Mouse (Mus musculus) midbrain, postnatal 0 days (tissue): ENCODE results near the gene Coq6. TPM values are rescaled to one million over a fixed set of nuclear protein-coding genes. Genes with fewer than 3 reads are reported as not detected.
A peak's percentile ranks its signal among the peaks of the same experiment; 100 is the strongest.

ENCODE experiments used
- ATAC-seq: fragments of 200-750 bp; cut with Nextera tagmentation; 2 replicates; pipeline ENCODE4 v1.8.0; 2017; ENCODE audit warnings: moderate number of reproducible peaks, mild to moderate bottlenecking, moderate TSS enrichment, moderate library complexity; ENCODE audit not compliant: low FRiP score
- DNase-seq: peaks from one replicate; pipeline ENCODE4 v3.0.0-alpha.2; 2015; ENCODE audit warnings: low spot score
- H3K27ac ChIP-seq: fragments of 300-500 bp; sonication (generic); 2 replicates; pipeline ENCODE4 v1.5.1; 2014; ENCODE audit warnings: low read depth, mild to moderate bottlenecking, low read length, mixed read lengths
- H3K27me3 ChIP-seq: fragments of 300-500 bp; sonication (generic); 2 replicates; pipeline ENCODE4 v1.6.1; 2014; ENCODE audit warnings: low read length, control low read depth, mixed read lengths; ENCODE audit not compliant: insufficient read depth
- H3K36me3 ChIP-seq: fragments of 300-500 bp; sonication (generic); 2 replicates; pipeline ENCODE4 v1.6.1; 2014; ENCODE audit warnings: low read length, control low read depth, mixed read lengths; ENCODE audit not compliant: insufficient read depth
- H3K4me1 ChIP-seq: fragments of 300-500 bp; sonication (generic); 2 replicates; pipeline ENCODE4 v1.6.1; 2014; ENCODE audit warnings: mild to moderate bottlenecking, control low read depth, antibody characterized with exemption, low read length, mixed read lengths; ENCODE audit not compliant: insufficient read depth
- H3K4me2 ChIP-seq: fragments of 300-500 bp; sonication (generic); 2 replicates; pipeline ENCODE4 v1.6.1; 2014; ENCODE audit warnings: low read depth, mild to moderate bottlenecking, low read length, mixed read lengths; ENCODE audit not compliant: poor library complexity, severe bottlenecking
- H3K4me3 ChIP-seq: fragments of 300-500 bp; sonication (generic); 2 replicates; pipeline ENCODE4 v1.5.1; 2014; ENCODE audit warnings: low read depth, mild to moderate bottlenecking, low read length, moderate library complexity
- H3K9ac ChIP-seq: fragments of 300-500 bp; sonication (generic); replicated peaks from 2 replicates; pipeline ENCODE4 v1.6.1; 2014; ENCODE audit warnings: mild to moderate bottlenecking, low read length, moderate library complexity, mixed read lengths; ENCODE audit not compliant: poor library complexity, severe bottlenecking
- H3K9me3 ChIP-seq: fragments of 300-500 bp; sonication (generic); 2 replicates; pipeline ENCODE4 v1.6.1; 2016; ENCODE audit warnings: low read length, control low read depth
- CTCF ChIP-seq: IDR thresholded peaks from 2 replicates; pipeline ENCODE4 v1.5.1; 2016; ENCODE audit warnings: antibody characterized with exemption, mild to moderate bottlenecking
- WGBS: fragments of 180-500 bp; shearing (Covaris S2); extraction: QIAGEN DNeasy Blood & Tissue Kit; methylation state at CpG from one replicate; pipeline ENCODE4 v1.1.7; 2014; 5-methylcytosine and 5-hydroxymethylcytosine counted together
- polyA plus RNA-seq: library from polyadenylated mRNA; unstranded; fragments of >200 nt; fragmentation: Nextera tagmentation; extraction: Ambion mirVana; gene quantifications from 2 replicates; pipeline ENCODE4 v1.2.1, GENCODE M21; 2015
- total RNA-seq: library from RNA; depleted of rRNA; stranded (reverse); fragments of >200 nt; gene quantifications from 2 replicates; pipeline ENCODE4 v1.2.3, GENCODE M21; 2014; rRNA removed

The Coq6 gene
- total RNA-seq (56.6 and 60.9 TPM in 2 replicates), polyA plus RNA-seq (40.6 and 41.6 TPM in 2 replicates)

GRCm38 (mm10) chr12:84361555-84362489 is at the start of gene Coq6, which contains the start of gene Fam161b:
Gene Coq6 (plus strand): TSS chr12:84361657.
Gene Fam161b (minus strand): TSS chr12:84361833.
- Histone ChIP-seq H3K27ac (peak within 1 kb of the TSS; percentile 63), H3K27me3 (no peaks in the 10 kb centered on the region), H3K36me3 (peaks cover 8% of the 10 kb centered on the region; the same call in 1 of the 2 replicates), H3K4me1 (peaks cover 5% of the 10 kb centered on the region), H3K9ac (peak within 1 kb of the TSS; percentile 84), H3K9me3 (no peaks in the 10 kb centered on the region), H3K4me2 (peak within 1 kb of the TSS; percentile 72), H3K4me3 (peak within 1 kb of the TSS; percentile 96)
- ATAC-seq (peak; percentile 98), DNase-seq (peak; percentile 99)
- no peak for TF ChIP-seq CTCF
- under 1% methylated on average over 51 of the region's 51 CpGs for WGBS

- ATAC-seq: no peak
- no peak for TF ChIP-seq CTCF
- H3K27me3 ChIP-seq: no peaks in the 10 kb centered on the region
- no peak for DNase-seq
- peak overlapping the region; percentile 92; the same call in 1 of the 2 replicates for H3K9ac ChIP-seq
- no peaks in the 10 kb centered on the region for H3K36me3 ChIP-seq
- H3K9me3 ChIP-seq: no peaks in the 10 kb centered on the region
- H3K4me2 ChIP-seq: peak overlapping the region; percentile 89
- WGBS: 44% methylated on average over 7 of the region's 7 CpGs
- peak overlapping the region; percentile 99 for H3K4me3 ChIP-seq
- peak overlapping the region; percentile 86 for H3K27ac ChIP-seq
- peaks cover 4% of the 10 kb centered on the region for H3K4me1 ChIP-seq
Observed at GRCm38 (mm10) chr12:84316006-84316405, 45.5 kb upstream of the Coq6 start.

DNA sequence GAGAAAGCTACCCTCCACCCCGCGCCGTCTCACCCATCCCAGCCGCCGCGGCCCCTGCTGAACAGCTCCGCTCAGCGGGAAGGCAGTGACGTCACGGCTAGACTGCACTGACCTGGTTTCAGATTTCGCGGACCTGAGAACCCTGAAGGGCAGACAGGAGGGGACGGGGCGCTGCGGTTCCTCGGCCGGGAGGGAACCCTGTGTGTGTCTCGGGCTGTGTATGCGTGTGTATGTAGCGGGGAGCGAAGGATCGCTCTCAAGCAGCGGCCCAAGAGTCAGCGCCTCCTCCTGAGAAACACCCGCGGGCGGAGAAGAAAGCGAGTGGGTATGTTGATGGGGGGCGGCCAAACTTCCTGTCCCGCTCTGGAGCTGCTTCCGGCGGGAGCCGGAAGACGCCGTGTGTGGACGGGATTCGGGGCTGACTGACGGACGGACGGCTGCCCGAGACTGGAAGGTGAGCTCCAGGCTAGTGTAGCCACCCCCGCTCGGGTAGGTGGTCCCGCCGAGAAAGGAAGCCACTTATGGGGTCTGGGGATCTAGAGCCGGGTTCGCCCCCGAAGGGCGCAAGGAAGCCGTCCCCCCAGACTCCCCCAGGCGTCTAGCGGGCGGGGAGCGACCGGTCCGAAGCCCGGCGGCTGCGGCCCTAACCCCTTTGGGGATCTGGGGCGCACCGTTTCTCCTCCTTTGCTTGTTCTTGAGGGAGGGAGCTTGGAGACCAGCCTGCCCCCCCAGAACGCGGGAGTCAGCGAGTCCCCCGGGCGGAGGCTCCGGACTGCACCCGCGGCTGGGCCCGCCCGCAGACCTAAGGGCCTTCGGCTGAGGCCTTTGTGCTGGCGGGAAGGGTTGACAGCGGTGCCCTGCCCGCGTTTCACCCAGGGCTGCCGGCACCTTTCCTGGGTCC is 44.5 kb upstream of the Coq6 start, which contains the start of gene Zfp410:
Gene Zfp410 (plus strand): TSS at position 132 of the 901 bp plus-strand sequence.
- Histone ChIP-seq H3K4me2 (peak within 1 kb of the TSS; percentile 89), H3K4me3 (peak within 1 kb of the TSS; percentile 99), H3K27me3 (no peaks in the 10 kb centered on the region), H3K27ac (peak within 1 kb of the TSS; percentile 86), H3K9me3 (no peaks in the 10 kb centered on the region), H3K4me1 (peaks cover 4% of the 10 kb centered on the region), H3K9ac (peak within 1 kb of the TSS; percentile 92), H3K36me3 (no peaks in the 10 kb centered on the region)
- WGBS: under 1% methylated on average over 71 of the region's 77 CpGs
- DNase-seq (peak; percentile 85), ATAC-seq (peak; percentile 93)
- TF ChIP-seq CTCF: peak; percentile 22

GRCm38 (mm10) chr12:84327111-84327512 is 34.3 kb upstream of the Coq6 start:
- no peaks in the 10 kb centered on the region for H3K4me1 ChIP-seq

GRCm38 (mm10) chr12:84336963-84337625 is 24.4 kb upstream of the Coq6 start:
- Histone ChIP-seq H3K4me1 (no peaks in the 10 kb centered on the region), H3K9me3 (no peaks in the 10 kb centered on the region), H3K9ac (no peak overlapping the region), H3K36me3 (peaks cover 60% of the 10 kb centered on the region), H3K4me3 (no peak overlapping the region), H3K4me2 (no peak overlapping the region), H3K27me3 (no peaks in the 10 kb centered on the region), H3K27ac (no peak overlapping the region)
- ATAC-seq: no peak
- TF ChIP-seq CTCF: no peak
- 94% methylated on average over 11 of the region's 11 CpGs for WGBS
- DNase-seq: no peak

More at GRCm38 (mm10) chr12:84327111-84327512, 34.3 kb upstream of the Coq6 start:
- H3K4me2 ChIP-seq: no peak overlapping the region
- ATAC-seq (no peak), DNase-seq (no peak)
- no peak overlapping the region for H3K27ac ChIP-seq
- no peaks in the 10 kb centered on the region for H3K27me3 ChIP-seq
- TF ChIP-seq CTCF: no peak
- H3K36me3 ChIP-seq: peaks cover 22% of the 10 kb centered on the region
- WGBS: 93% methylated on average over 4 of the region's 4 CpGs
- H3K9me3 ChIP-seq: no peaks in the 10 kb centered on the region
- H3K4me3 ChIP-seq: no peak overlapping the region
- H3K9ac ChIP-seq: no peak overlapping the region
